Mouse (Mus musculus): Measurements from ENCODE around the gene Adamts12. TPM values are rescaled to one million over a fixed set of nuclear protein-coding genes. Genes with fewer than 3 reads are reported as not detected.

The Adamts12 gene
- polyA plus RNA-seq, 1 experiment, result 0.35 TPM

DNA sequence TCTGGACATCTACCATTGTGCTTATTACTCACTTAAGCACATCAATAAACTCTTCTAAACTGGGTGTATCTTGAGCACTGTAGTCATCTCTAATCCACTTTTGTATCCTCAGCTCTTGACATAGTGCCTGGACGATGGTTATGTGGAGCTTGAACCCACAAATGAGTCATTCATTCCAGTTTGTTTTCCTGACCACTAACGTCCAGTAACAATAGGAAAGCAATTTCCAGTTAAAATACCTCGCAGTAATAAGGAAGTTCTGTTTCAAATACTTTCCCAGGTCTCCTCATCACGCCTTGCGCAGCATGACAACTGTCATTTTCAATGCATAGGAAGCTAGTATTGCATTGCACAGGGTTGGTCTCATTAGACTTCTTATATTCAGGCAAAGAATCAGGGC is 21.8 kb upstream of the Adamts12 start:
- Histone ChIP-seq H3K27me3 (ENCODE audit: control insufficient read depth, insufficient read depth, low read length) (no peaks in the 10 kb centered on the region), H3K4me3 (ENCODE audit: control insufficient read depth, insufficient read depth, low read length) (no peak overlapping the region), H3K36me3 (ENCODE audit: control insufficient read depth, insufficient read depth, low read length) (no peaks in the 10 kb centered on the region), H3K27ac (ENCODE audit: control insufficient read depth, insufficient read depth, low read length) (no peak overlapping the region), H3K4me1 (replicated peaks; ENCODE audit: control insufficient read depth, insufficient read depth, low read length) (no peaks in the 10 kb centered on the region)
- 67% methylated on average over 5 of the region's 5 CpGs for WGBS
- TF ChIP-seq CTCF (IDR thresholded peaks at IDR 0.05; ENCODE audit: borderline replicate concordance, control insufficient read depth, extremely low read depth, insufficient read depth, low read length, poor library complexity), result no peak
- no peak for TF ChIP-seq POLR2A (IDR thresholded peaks at IDR 0.05; ENCODE audit: control insufficient read depth, extremely low read depth, insufficient read depth, low read length, poor library complexity)
- DNase-seq, result no peak

DNA sequence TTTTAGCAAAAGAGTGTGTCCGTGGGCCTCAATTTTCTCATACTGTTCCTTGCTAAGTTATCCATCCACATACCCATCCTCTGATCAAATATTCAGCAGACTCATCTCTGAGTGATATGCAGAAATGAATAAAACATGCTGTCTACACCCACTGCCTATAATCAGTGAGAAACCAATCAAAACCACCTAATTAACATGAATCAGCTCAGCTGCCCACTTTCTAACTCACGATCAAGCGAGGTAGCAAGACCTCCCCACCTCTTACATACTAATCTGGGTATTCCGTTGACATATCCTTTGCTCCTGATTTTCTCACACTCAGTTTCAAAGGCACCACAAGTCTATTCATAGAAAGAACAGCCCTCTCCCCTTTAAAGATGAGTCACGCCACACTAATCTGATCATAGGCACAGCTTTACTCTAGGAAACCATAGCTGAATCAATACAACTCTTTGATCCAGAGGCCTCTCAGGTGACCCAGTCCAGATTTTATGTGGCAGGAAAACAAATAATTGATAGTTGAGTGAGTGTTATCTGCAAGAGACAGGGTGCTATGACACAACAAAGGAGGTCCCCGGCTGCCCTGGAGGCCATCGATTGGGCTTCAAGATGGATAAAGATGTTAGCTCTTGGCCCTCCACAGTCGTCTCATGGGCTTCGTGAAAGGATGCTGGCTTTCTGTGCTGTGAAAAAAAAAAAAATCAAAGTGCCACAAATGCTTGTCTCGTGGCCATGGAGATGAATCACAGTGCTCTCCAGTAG is 10.7 kb upstream of the Adamts12 start:
- Histone ChIP-seq H3K4me1 (replicated peaks; ENCODE audit: control insufficient read depth, insufficient read depth, low read length) (no peaks in the 10 kb centered on the region), H3K27me3 (ENCODE audit: control insufficient read depth, insufficient read depth, low read length) (no peaks in the 10 kb centered on the region), H3K27ac (ENCODE audit: control insufficient read depth, insufficient read depth, low read length) (no peak overlapping the region), H3K36me3 (ENCODE audit: control insufficient read depth, insufficient read depth, low read length) (no peaks in the 10 kb centered on the region), H3K4me3 (ENCODE audit: control insufficient read depth, insufficient read depth, low read length) (no peak overlapping the region)
- no peak for TF ChIP-seq CTCF (IDR thresholded peaks at IDR 0.05; ENCODE audit: borderline replicate concordance, control insufficient read depth, extremely low read depth, insufficient read depth, low read length, poor library complexity)
- TF ChIP-seq POLR2A (IDR thresholded peaks at IDR 0.05; ENCODE audit: control insufficient read depth, extremely low read depth, insufficient read depth, low read length, poor library complexity), result no peak
- DNase-seq, result no peak
- 92% methylated on average over 10 of the region's 10 CpGs for WGBS

DNA sequence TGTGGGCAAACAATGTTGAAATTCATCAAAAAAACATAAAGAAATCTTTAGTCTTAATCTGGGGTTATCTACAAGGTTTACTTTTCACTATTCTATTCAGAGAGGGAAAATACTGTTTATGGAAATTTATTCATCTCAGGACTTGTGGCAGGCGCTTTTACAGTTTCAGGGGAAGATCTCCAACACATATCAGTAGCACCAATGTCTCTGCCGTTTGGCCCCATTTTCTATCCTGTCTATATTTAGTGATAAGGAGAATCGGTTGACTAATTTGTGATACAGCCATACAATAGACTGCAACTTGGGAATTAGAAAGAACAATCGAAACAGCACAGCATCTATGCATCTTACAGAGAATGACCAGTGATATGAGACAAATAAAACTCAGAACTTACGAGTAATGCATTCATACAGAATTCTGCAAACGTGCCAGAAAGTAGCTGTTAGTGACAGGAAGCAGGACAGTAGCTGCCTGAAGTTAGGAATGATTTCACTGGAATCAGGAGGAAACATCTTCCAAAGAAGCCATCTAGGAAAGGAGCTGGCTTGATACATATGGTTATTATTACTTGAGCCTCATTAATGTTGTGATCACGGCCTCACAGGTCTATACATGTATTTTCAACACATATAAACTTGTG is 10.0 kb upstream of the Adamts12 start:
- 82% methylated on average over 7 of the region's 7 CpGs for WGBS
- H3K36me3 ChIP-seq (ENCODE audit: control insufficient read depth, insufficient read depth, low read length), result no peaks in the 10 kb centered on the region
- no peaks in the 10 kb centered on the region for H3K27me3 ChIP-seq (ENCODE audit: control insufficient read depth, insufficient read depth, low read length)
- TF ChIP-seq POLR2A (IDR thresholded peaks at IDR 0.05; ENCODE audit: control insufficient read depth, extremely low read depth, insufficient read depth, low read length, poor library complexity), result no peak
- TF ChIP-seq CTCF (IDR thresholded peaks at IDR 0.05; ENCODE audit: borderline replicate concordance, control insufficient read depth, extremely low read depth, insufficient read depth, low read length, poor library complexity), result no peak
- DNase-seq, result no peak
- H3K4me3 ChIP-seq (ENCODE audit: control insufficient read depth, insufficient read depth, low read length), result no peak overlapping the region
- no peak overlapping the region for H3K27ac ChIP-seq (ENCODE audit: control insufficient read depth, insufficient read depth, low read length)
- H3K4me1 ChIP-seq (replicated peaks; ENCODE audit: control insufficient read depth, insufficient read depth, low read length), result no peaks in the 10 kb centered on the region

DNA sequence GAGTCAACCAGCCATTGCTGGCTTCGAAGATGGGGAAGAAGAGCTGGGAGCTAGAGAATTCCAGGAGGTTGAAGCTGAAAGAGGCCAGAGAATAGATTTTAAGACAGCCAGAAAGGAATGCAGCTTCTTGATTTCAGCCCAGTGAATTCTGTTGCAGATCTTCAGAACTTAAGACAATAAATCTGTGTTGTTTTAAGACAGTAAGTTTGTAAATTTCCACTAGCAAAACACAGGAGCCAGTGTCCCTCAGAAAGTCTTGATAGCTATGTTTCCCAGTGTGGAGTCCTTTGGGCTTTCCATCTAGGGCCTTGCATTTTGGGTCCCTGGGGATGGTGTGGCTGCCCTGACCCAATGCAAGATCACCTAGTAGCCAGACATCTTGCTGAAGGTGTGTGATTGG is 1.7 kb upstream of the Adamts12 start:
- H3K36me3 ChIP-seq (ENCODE audit: control insufficient read depth, insufficient read depth, low read length), result no peaks in the 10 kb centered on the region
- DNase-seq, result no peak
- no peak overlapping the region for H3K27ac ChIP-seq (ENCODE audit: control insufficient read depth, insufficient read depth, low read length)
- TF ChIP-seq POLR2A (IDR thresholded peaks at IDR 0.05; ENCODE audit: control insufficient read depth, extremely low read depth, insufficient read depth, low read length, poor library complexity), result no peak
- TF ChIP-seq CTCF (IDR thresholded peaks at IDR 0.05; ENCODE audit: borderline replicate concordance, control insufficient read depth, extremely low read depth, insufficient read depth, low read length, poor library complexity), result no peak
- H3K4me3 ChIP-seq (ENCODE audit: control insufficient read depth, insufficient read depth, low read length), result no peak overlapping the region
- H3K27me3 ChIP-seq (ENCODE audit: control insufficient read depth, insufficient read depth, low read length), result no peaks in the 10 kb centered on the region
- WGBS, result 82% methylated on average over 1 of the region's 1 CpGs
- no peaks in the 10 kb centered on the region for H3K4me1 ChIP-seq (replicated peaks; ENCODE audit: control insufficient read depth, insufficient read depth, low read length)

DNA sequence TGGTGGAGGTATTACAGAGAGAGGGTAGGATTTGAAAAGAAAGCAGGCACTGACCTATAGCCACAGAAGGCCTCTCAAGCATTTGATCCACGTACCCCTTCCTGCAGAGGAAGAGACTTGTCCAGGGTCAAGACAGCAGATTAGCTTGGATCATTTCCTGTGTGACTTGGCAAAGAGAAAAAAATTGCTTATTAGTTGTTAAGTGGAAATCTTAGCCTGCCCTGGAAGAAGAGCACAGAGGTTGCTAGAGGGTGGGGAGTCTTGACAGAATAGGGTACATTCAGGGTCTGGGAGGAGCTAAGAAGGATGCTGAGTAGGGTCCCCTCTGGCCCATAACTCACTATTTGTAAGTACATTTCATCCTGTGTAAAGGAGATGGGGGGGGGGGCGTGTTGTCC is 431 bp upstream of the Adamts12 start:
- WGBS, result 53% methylated on average over 2 of the region's 2 CpGs
- Histone ChIP-seq H3K4me3 (ENCODE audit: control insufficient read depth, insufficient read depth, low read length) (no peak overlapping the region), H3K4me1 (replicated peaks; ENCODE audit: control insufficient read depth, insufficient read depth, low read length) (no peaks in the 10 kb centered on the region), H3K36me3 (ENCODE audit: control insufficient read depth, insufficient read depth, low read length) (no peaks in the 10 kb centered on the region), H3K27ac (ENCODE audit: control insufficient read depth, insufficient read depth, low read length) (no peak overlapping the region), H3K27me3 (ENCODE audit: control insufficient read depth, insufficient read depth, low read length) (no peaks in the 10 kb centered on the region)
- TF ChIP-seq POLR2A (IDR thresholded peaks at IDR 0.05; ENCODE audit: control insufficient read depth, extremely low read depth, insufficient read depth, low read length, poor library complexity) (no peak), CTCF (IDR thresholded peaks at IDR 0.05; ENCODE audit: borderline replicate concordance, control insufficient read depth, extremely low read depth, insufficient read depth, low read length, poor library complexity) (no peak)
- DNase-seq, result no peak

DNA sequence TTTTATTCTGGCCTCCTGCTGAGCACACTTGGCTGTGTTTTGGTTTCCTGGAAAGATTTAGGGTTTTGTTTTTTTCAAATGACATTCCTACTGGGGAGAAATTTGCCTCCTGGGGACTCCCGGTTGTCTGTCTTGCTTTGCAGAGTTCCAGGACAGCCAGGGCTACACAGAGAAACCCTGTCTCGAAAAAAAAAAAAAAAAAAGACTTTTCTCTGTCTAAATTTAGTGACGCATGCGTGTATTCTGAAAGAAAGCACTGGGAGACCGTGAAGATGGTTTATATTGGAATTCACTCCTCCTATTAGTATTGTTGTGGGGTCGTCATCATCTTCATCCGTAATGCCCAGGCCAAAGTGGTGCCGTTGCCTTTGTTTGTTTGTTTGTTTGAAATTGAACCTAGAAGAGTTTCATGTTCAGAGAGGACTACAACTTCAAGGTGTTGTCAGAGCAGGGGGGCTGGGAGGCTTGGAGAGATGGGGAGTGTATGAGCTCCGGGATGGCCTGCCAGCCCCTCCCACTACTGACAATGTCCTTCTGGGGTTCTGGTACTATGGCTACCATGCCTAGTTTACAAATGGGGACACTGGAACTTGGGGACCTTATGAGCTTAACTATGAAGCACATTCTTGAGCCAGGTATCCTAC is 1.1 kb downstream of the Adamts12 start:
- Histone ChIP-seq H3K4me3 (ENCODE audit: control insufficient read depth, insufficient read depth, low read length) (no peak overlapping the region), H3K27ac (ENCODE audit: control insufficient read depth, insufficient read depth, low read length) (no peak overlapping the region)
- DNase-seq, result no peak

More for the DNA sequence above, 1.1 kb downstream of the Adamts12 start:
- H3K4me1 ChIP-seq (replicated peaks; ENCODE audit: control insufficient read depth, insufficient read depth, low read length), result no peaks in the 10 kb centered on the region
- no peaks in the 10 kb centered on the region for H3K36me3 ChIP-seq (ENCODE audit: control insufficient read depth, insufficient read depth, low read length)
- TF ChIP-seq CTCF (IDR thresholded peaks at IDR 0.05; ENCODE audit: borderline replicate concordance, control insufficient read depth, extremely low read depth, insufficient read depth, low read length, poor library complexity), result no peak
- WGBS, result 26% methylated on average over 9 of the region's 9 CpGs
- no peaks in the 10 kb centered on the region for H3K27me3 ChIP-seq (ENCODE audit: control insufficient read depth, insufficient read depth, low read length)

Measured in thymus, adult 2 months (tissue).